Mouse (Mus musculus) kidney, adult 9 months (tissue): ENCODE measurements around the gene Ctla4.

Experiments
- DNase-seq: peaks from one replicate; pipeline ENCODE4 v3.0.0; 2022

Gene Ctla4

GRCm38 (mm10) chr1:60866043-60866442 is 20.8 kb upstream of the Ctla4 start:
- no peak for DNase-seq

- peak; percentile 54 for DNase-seq
Observed at GRCm38 (mm10) chr1:60868333-60869277, 18.2 kb upstream of the Ctla4 start.

GRCm38 (mm10) chr1:60875267-60875666 is 11.5 kb upstream of the Ctla4 start:
- DNase-seq = no peak

GRCm38 (mm10) chr1:60880116-60880867 is 6.5 kb upstream of the Ctla4 start:
- no peak for DNase-seq

DNA sequence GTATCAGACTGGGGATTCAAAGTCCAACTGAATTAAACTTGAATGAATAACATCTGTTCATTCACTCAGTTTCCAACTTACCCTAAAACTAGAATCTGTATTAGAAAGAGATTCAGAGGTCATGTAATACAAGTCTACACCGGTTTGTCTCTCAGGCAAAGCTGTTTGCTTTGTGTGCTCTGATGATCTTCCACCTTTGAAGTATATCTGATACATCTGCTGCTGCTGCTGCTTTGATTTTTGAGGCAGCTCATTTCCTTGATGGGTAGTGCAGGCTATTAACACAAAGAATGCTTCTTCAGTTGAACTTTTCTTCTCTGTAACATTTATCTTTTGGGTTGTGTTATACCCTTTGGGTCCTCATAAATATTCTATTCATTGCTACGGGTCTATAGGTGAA is 4.0 kb upstream of the Ctla4 start:
- no peak for DNase-seq

GRCm38 (mm10) chr1:60883279-60883678 is 3.5 kb upstream of the Ctla4 start:
- no peak for DNase-seq

DNA sequence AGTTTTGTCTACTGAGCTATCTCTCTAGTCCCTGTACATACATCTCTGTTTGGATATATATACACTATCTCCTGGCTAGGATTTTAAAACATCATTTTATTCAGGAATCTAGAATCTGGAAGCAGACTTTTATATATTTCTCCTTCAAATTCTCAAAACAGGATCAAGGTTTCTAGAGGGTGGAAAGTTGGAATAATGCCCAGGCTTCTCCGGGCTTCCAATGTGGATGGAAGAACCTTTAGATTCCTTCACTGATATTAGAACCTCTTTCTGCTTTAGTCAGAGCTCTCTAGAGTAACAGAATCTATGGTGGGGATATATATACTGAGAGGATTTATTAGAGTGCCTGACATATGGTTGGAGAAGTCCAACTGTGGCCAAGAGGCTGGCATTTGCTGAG is 2.2 kb upstream of the Ctla4 start:
- no peak for DNase-seq

GRCm38 (mm10) chr1:60898127-60898932 is 11.5 kb downstream of the Ctla4 start:
- no peak for DNase-seq

- DNase-seq = no peak
Observed at GRCm38 (mm10) chr1:60898933-60899210, 12.1 kb downstream of the Ctla4 start.

DNA sequence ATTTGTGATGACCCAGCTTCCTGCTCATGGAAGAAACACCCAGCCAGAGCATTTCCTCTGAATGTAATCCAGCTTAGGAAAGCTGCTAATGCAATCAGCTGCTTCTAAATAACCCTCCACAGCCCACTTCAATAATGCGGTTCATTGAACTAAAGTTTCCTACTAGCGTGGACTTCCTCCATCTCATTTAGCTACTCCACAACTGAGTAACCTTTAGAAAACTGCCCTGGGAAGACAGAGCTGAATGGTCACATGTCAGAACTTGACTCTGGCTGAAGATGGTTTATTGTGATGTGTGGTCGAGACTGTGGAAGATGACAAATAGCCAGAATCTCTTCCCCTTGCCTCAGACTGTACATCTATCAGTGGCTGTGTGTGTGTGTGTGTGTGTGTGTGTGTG is 12.4 kb downstream of the Ctla4 start:
- no peak for DNase-seq

DNA sequence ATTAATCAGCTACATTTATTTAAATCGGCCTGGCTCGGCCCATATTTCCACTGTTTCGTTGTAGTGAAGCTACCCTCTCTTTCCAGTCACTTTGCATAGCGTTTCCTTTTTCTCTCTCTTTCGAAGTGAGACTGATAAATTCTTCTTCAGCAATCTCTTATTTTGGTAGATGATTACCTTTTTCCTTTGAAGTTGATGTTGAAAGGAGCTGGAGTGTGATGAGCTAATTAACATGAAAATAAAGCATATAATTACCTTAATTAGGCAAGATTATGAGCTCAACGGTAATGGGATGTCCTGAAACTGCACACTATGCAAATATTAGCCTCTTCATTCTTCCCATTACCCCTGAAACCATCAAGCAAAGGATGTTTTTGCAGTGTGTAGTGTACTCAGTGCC is 15.7 kb downstream of the Ctla4 start:
- DNase-seq = no peak

- DNase-seq = no peak
Observed at GRCm38 (mm10) chr1:60903126-60903525, 16.3 kb downstream of the Ctla4 start.

DNA sequence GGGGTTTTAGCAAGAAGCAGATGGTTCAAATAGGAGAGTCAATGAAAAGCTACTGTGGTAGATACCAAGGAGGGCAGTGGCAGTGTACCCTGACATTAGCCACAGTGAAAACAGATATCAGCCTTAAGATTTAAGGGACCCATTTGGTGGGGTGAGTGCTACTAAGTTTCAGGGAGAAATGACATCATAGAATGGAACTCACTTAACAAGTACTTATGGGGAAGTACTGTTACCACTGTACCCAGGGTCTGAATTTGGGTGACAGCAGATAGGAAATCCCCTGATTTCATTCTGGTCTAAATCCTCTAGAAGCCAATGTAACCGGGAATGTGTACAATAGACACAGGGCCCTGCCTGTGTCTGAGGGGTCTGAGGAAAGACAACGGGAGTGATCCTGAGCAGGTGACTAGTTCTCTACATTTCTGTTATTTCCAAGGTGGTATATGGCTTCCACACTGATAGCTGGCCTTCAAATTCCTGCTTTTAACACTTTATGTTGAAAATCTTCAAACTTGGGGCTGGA is 17.7 kb downstream of the Ctla4 start:
- no peak for DNase-seq

- DNase-seq = no peak
Observed at GRCm38 (mm10) chr1:60907466-60907865, 20.7 kb downstream of the Ctla4 start.

DNA sequence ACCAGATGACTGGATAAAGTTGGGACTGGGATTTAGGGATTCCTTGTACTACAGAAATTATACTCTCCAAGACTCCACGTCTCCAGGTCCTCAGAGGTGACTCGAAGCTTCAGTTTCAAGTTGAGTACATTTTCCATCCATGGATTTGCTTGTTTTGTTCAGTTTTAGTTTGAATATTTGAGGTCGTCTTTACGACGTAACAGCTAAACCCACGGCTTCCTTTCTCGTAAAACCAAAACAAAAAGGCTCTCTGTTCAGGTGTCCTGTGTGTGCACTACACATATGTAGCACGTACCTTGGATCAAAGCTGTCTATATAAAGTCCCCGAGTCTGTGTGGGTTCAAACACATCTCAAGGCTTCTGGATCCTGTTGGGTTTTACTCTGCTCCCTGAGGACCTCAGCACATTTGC is 22.0 kb downstream of the Ctla4 start:
- DNase-seq = no peak

- DNase-seq = no peak
Observed at GRCm38 (mm10) chr1:60909746-60910145, 22.9 kb downstream of the Ctla4 start.

DNA sequence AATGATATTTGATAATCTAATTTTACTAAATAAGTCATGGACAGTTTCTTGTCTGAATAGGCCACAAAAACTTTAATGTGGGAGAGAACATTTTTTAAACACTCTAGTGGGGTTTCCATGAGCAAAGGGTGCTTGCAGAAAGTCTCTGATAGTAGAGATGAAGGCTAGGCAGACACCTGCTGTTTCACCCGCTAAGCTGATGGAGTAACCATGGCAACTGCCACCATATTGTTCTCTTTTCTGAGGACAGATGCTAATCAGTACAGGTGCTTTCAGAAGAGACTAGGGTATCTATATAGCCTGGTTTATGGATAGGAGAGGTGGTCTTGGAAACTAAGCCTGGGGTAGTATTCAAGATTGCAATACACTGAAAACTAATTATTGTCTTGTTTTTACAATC is 24.0 kb downstream of the Ctla4 start:
- DNase-seq = no peak

GRCm38 (mm10) chr1:60911631-60912030 is 24.8 kb downstream of the Ctla4 start:
- no peak for DNase-seq

GRCm38 (mm10) chr1:60913305-60913704 is 26.5 kb downstream of the Ctla4 start:
- no peak for DNase-seq

GRCm38 (mm10) chr1:60916281-60916781 is 29.5 kb downstream of the Ctla4 start:
- DNase-seq = no peak

GRCm38 (mm10) chr1:60920493-60921355 is 33.9 kb downstream of the Ctla4 start:
- no peak for DNase-seq

DNA sequence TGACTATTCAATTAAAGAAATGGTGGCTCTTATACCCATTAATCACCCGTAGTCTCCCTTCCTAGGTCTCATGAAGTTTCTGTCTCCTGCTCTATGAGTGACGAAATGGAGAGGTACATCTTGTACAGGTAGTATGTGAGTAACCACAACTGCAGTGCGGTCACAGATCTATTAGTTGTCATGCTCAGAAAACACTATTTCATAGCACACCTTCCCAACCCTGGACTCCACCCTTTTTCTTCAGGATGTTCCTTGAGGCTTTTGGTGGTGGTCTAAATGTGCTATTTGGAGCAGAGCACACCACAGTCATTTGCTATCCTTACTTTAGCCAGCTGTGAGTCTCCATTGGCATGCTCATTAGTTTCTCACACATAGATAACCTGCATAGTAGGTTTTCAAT is 42.2 kb downstream of the Ctla4 start:
- no peak for DNase-seq
